Mouse (Mus musculus): ENCODE measurements around the gene Tenm4.
A peak's percentile ranks its signal among the peaks of the same experiment; 100 is the strongest.

The Tenm4 gene

GRCm38 (mm10) chr7:96525344-96525743 lies 354.3 kb downstream of the Tenm4 start:
- no peak for DNase-seq (ENCODE audit: low spot score)

DNA sequence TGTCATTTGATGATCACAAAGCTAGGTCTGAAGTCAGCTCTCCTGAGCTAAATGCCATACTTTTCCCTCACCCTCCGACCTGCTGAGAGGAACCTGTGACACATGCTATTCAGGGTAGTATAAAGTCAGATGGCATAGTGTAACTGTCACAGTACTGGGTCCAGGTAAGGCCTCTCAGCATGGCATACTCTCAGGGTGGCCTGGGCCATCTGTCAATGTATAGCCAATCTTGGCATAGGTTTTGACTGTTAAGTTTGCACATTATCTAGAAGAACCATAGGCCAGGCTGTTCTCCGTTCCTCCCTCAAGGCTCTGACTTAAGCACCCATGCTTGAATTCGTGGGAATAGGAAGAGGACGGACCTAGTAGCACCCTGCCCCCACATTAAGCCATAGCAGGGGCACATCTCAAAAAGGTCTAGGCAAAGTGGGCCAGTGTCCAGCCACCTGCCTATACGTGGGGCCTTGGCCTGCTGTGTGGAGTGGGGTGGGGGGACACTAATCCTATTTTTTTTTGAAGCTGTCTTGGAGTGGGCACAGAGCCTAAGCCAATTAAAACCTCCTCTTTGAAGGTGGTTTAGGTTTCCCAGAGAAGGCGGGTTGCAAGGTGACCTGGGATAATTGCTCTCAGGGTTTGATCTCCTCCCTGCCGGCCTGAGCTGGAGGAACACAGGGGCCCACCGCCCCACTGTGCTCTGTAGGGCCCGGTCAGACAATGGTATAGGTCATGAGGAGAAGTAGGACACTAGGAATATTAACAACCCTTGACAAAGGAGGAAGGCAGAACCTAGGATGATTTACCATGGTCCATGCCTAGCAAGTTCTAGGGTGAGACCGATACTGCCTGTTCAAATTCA lies 359.8 kb downstream of the Tenm4 start:
- no peak for DNase-seq (ENCODE audit: low spot score)

DNA sequence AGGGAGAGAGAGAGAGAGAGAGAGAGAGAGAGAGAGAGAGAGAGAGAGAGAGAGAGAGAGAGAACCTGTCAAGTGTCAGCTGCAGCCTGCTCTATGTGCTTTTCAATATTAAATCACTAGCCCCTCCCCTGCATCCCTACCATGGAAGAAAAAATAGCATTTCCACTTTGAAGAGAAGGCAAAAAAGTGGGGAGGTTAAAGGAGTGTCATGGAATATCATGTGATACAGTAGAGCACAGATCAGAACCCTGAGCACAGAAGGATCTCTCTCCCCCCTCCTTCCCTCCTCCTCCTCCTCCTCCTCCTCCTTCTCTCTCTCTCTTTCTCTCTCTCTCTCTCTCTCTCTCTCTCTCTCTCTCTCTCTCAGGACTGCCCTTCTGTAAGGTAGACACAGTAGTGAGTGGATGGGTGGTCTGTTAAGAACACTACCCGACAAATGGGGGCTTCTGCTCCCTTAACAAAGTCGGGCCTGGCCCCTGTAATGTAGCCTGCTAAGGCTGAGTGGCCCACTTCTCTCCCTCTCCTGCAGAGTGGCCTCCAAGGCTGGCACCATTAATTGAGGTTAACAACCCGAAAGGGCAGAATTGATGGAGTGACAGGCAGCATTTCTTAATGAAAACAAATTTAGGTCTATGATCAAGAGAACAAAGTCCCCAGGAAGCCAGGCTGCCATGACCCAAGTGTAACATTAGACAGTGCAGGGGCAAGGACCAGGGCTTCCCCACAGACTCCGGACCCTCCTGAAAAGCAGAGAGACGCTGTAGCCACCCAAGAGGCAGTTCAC lies 361.1 kb downstream of the Tenm4 start:
- DNase-seq (ENCODE audit: low spot score), result no peak

- DNase-seq (ENCODE audit: low spot score), result no peak
Observed at GRCm38 (mm10) chr7:96532804-96533400, 361.9 kb downstream of the Tenm4 start.

- DNase-seq (ENCODE audit: low spot score), result no peak
Observed at GRCm38 (mm10) chr7:96536313-96536880, 365.4 kb downstream of the Tenm4 start.

GRCm38 (mm10) chr7:96539248-96540034 lies 368.4 kb downstream of the Tenm4 start:
- no peak for DNase-seq (ENCODE audit: low spot score)

DNA sequence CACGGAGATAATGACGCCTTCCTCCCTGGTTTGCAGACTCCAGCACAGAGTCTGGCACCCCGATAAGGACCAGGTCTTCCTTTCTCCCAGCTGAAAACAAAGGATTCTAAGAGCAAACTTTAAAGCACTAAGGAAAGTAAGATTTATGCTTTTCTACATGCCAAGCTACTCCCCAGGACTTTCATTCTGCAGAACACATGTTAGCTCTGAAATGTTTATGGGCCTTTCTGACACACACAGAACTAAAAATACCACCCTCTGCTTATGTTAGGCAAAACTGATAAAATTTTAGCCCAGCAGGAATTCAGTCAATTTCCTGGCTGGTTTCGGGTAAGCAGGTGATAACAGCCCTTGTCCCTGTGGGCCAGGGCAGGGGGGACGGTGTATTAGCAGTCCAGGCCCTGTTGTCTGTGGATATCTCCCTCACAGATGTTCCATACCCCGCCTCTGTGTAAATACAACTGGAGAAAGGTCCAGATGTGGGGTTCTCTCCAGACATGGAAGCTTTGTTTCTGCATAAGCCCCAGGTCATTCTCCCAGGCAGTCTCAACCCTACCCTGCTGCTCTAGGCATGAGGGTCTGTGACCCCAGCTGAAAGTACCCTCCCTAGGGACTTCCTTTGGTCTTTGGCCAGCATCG lies 369.5 kb downstream of the Tenm4 start:
- no peak for DNase-seq (ENCODE audit: low spot score)

DNA sequence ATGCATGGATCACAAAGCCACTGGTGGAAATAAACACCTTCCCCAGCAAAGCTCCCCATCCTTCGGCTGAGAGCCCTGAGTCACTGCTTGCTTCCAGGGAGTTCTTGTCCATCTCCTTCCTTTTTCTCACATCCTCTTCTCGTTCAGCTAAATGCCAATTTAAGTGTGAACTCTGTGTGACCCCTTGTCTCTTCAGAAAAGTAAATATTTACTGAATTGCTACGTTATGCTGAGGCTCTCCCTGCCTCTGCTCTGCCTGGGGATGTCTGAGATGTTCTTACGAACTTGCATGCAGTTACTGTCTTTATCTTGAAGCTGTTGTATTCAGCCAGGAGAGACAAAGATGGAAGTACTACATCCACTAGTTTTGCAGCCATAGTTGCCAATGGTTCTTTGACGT lies 374.9 kb downstream of the Tenm4 start:
- DNase-seq (ENCODE audit: low spot score), result no peak

DNA sequence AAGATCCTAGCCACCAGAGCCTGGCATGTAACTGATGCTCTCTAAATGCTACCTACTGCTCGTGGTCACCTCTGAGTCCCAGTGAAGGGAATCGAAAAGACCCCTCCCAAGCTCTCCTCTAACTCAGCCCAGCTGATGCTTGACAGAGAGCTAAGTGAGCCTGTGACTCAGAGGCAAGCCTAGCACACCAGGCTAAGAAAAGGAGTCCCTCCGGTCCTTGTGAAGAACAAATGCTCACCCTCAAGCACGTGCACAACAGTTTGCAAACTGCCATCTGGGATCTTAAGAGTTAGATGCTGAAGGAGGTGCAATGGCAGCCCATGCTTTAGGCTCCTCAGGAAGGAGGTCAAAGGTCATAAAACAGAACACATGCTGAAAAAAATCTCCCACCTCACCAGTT lies 380.8 kb downstream of the Tenm4 start:
- no peak for DNase-seq (ENCODE audit: low spot score)

DNA sequence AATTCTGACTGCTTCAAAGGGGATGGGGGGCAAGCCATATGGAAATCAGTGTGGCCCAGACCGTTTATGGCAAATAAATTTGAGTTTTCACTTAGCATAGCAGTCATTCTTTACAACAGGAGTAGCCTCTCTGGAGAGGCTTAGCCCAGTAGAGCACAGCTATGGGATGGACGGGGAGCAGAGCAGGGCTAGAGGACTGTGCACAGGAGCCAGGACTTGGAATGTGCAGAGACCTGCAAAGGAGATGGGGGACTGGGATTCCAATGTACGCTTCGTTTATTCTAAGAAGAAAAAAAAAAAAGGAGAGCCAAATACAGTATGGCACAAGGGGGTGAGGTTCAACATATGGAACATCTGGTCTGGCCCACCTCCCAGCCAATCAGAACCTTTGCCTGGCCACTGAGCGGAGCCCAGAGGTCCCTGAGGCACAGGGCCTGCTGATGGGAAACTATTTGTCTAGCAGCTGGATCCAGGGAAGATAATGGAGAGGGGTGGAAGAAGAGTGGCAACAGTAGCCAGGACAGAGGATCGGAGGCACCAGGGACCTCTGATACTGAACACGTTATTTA lies 381.3 kb downstream of the Tenm4 start:
- DNase-seq (ENCODE audit: low spot score), result no peak

DNA sequence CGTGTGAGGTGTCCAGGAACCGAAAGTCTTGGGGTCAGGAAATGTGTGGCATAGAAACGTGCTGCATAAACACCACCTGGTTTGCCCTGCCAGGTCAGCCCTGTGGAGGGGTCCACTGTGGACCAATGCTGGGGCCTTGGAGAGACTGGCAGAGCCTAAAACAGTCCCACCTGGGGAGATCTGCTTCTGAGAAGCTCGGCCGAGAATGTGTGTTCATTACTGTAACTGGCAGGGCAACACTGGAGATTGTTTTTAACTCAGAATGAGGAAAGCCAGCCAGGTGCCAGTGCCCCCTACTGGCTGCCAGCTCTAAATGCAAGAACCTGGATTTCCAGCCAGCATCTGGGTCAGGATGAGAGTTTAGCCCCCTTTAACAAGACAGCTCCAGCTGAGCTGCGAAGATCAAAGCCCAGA lies 383.2 kb downstream of the Tenm4 start:
- peak; percentile 26 for DNase-seq (ENCODE audit: low spot score)

DNA sequence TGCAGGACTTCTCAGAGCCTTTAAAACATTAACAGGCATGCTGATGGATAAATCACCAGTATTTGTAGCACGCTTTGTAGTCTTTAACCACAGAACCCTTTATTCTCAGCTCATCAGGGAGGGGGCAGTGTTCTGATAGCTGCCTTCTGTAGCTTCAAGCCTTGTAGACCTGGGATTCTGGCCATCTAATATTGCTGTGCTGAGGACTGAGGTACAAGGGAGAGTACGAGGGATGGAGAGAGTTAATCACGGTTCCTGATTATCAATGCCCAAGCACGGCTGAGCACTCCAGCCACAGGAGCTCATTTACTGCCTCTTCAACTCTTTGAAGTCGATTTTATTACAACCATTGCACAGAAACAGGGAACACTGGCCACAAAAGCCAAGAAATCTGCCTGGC lies 384.2 kb downstream of the Tenm4 start:
- DNase-seq (ENCODE audit: low spot score), result no peak

DNA sequence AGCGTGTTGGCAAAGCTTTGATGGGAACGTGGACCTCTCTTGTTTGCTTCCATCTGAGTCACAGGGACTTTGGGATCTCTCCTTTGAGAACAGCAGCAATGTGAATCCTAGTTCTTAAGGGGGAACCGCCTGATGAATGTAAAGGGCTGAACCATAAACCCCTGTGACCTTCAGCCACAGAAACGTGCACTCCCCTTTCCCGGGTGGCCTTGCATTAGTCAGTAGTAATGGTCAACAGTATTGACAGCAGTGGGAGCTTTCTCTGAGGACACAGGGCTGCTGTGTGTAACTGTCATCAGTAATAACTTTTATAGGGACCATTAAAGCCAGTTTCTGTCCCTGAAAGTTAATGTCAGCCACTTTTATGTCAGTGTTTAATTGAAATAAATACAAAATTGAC lies 385.7 kb downstream of the Tenm4 start:
- DNase-seq (ENCODE audit: low spot score), result no peak

- no peak for DNase-seq (ENCODE audit: low spot score)
Observed at GRCm38 (mm10) chr7:96562890-96563289, 391.8 kb downstream of the Tenm4 start.

DNA sequence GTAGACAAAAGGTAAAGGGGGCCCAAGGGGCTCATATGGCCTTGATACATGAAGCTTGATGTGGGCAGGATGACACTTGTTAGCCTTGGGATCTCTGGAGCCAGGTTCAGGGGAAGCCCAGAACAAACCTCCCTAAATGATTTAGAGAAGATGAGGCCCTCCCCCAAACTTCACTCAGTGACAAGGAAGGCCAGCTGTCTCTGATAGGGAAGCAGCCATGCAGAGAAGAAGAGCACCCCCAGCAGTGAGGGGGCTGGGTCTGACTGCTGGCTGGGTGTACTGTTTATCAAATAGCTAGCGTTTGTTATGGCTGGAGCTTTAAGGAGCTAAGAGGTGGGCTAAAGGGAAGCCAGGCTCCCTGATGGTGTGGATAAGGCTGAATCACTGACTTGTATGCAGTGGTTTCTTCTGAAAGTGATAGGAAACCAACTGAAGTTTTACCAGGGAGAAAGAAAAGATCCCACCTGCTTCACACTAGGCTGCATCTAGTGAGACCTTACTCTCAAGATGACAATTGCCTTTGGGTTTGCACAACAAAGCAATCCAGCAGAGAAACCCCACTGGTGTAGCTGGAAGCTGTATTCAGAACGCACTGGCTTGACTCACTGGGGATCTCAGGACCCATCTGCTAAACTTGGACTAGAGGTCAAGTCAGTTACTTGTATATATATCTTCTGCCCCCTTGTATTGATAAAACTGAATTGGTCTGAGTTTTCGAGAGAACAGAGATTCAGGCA lies 392.5 kb downstream of the Tenm4 start:
- DNase-seq (ENCODE audit: low spot score), result no peak

- DNase-seq (ENCODE audit: low spot score), result no peak
Observed at GRCm38 (mm10) chr7:96565806-96566205, 394.8 kb downstream of the Tenm4 start.

- no peak for DNase-seq (ENCODE audit: low spot score)
Observed at GRCm38 (mm10) chr7:96566260-96566659, 395.2 kb downstream of the Tenm4 start.

- DNase-seq (ENCODE audit: low spot score), result no peak
Observed at GRCm38 (mm10) chr7:96568034-96568433, 397.0 kb downstream of the Tenm4 start.

DNA sequence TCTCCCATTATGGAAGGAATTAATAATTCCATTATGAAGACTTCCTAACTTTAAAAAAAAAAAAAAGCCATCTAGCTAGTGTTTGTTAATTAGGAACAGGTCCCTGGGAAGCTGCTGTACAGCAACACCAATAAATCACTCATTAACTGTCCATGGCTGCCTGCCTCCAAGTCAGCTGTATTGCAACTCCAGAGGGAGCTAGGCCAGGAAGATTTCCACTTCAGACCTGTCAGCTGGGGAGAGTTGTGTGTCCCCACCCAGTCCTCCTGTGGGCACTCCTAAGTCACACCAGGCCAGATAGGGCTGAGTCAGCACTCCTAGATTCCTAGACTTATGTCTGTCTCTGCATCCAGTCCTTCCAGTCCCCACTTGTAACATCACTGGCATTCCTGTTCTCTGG lies 399.9 kb downstream of the Tenm4 start:
- no peak for DNase-seq (ENCODE audit: low spot score)

- no peak for DNase-seq (ENCODE audit: low spot score)
Observed at GRCm38 (mm10) chr7:96572995-96573394, 401.9 kb downstream of the Tenm4 start.
